In the genomic region with DNA sequence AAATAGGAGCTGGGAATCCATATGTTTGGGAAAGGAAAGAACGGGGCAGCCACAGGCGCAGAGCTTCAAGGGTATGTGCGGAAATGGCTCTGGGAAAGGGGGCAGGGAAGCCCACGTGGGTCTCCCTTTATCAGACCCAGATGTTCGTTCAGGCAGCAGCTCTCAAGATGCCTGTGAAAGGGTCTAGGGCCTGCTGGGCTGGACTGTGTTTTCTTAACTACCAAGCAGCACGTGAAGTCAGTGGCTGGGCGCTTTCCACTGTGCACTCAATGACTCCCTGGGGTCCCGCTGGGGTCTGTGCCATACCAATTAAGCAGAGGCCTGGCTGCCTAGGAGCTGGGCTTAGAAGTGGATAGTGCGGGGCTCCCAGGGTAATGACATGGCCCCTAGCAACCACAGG, we compare ENCODE assay signal across 8 mouse cellular contexts. TPM values are rescaled to one million over a fixed set of nuclear protein-coding genes. Genes with fewer than 3 reads are reported as not detected.
DNase-seq lines count a peak whose midpoint lies in the region; ATAC-seq and TF ChIP-seq lines count a peak whose summit lies in the region.

No protein-coding gene starts in this region.

- H3K9me3 ChIP-seq in heart, embryonic 16.5 days (replicated peaks; ENCODE audit: control insufficient read depth, low read length) = no peaks in the 10 kb centered on the region
- no peaks in the 10 kb centered on the region for H3K9me3 ChIP-seq in liver, embryonic 15.5 days (replicated peaks)

- peak overlapping the region; percentile 5 for H3K4me2 ChIP-seq in heart, embryonic 16.5 days (ENCODE audit: low read depth, low read length)
- H3K4me2 ChIP-seq in liver, embryonic 15.5 days = 0 out of 2 replicates have a peak overlapping the region, but pooled peaks have one; percentile 7

- H3K27me3 ChIP-seq in heart, embryonic 16.5 days (ENCODE audit: control insufficient read depth, insufficient read depth, low read length) = no peaks in the 10 kb centered on the region
- no peaks in the 10 kb centered on the region for H3K27me3 ChIP-seq in liver, embryonic 15.5 days

- ATAC-seq in heart, embryonic 16.5 days (replicated peaks; ENCODE audit: extremely low read depth, insufficient read depth, low FRiP score) = peak; percentile 79
- ATAC-seq in liver, embryonic 15.5 days (ENCODE audit: insufficient read depth) = no peak

- no peak overlapping the region for H3K4me3 ChIP-seq in embryonic fibroblast, embryonic 13.5 days (ENCODE audit: insufficient read depth, low read length)
- no peak overlapping the region for H3K4me3 ChIP-seq in heart, embryonic 16.5 days (ENCODE audit: low read length)
- no peak overlapping the region for H3K4me3 ChIP-seq in liver, embryonic 15.5 days (replicated peaks)

- TF ChIP-seq POLR2A in embryonic fibroblast, embryonic 13.5 days (IDR thresholded peaks at IDR 0.05; ENCODE audit: low read depth, low read length) = no peak

- WGBS in heart, embryonic 16.5 days = 17% methylated on average over 9 of the region's 9 CpGs
- 22% methylated on average over 9 of the region's 9 CpGs for WGBS in liver, embryonic 15.5 days (ENCODE audit: insufficient replicate concordance)

- TF ChIP-seq CTCF in embryonic fibroblast, embryonic 13.5 days (IDR thresholded peaks at IDR 0.05; ENCODE audit: borderline replicate concordance, insufficient read depth, low read length) = no peak

- H3K4me1 ChIP-seq in embryonic fibroblast, embryonic 13.5 days (ENCODE audit: control insufficient read depth, insufficient read depth, low read length) = peaks cover 4% of the 10 kb centered on the region; the same call in 1 of the 2 replicates
- peaks cover 18% of the 10 kb centered on the region for H3K4me1 ChIP-seq in heart, embryonic 16.5 days (ENCODE audit: control insufficient read depth, insufficient read depth, low read length)
- H3K4me1 ChIP-seq in liver, embryonic 15.5 days (replicated peaks) = peaks cover 12% of the 10 kb centered on the region

- H3K27ac ChIP-seq in embryonic fibroblast, embryonic 13.5 days (ENCODE audit: insufficient read depth, low read length) = peak overlapping the region; percentile 79
- H3K27ac ChIP-seq in heart, embryonic 16.5 days (ENCODE audit: low read length) = peak overlapping the region; percentile 77
- H3K27ac ChIP-seq in liver, embryonic 15.5 days (replicated peaks) = no peak overlapping the region

- H3K9ac ChIP-seq in heart, embryonic 16.5 days (ENCODE audit: low read length) = peak overlapping the region; percentile 49
- no peak overlapping the region for H3K9ac ChIP-seq in liver, embryonic 15.5 days

- H3K36me3 ChIP-seq in heart, embryonic 16.5 days (ENCODE audit: control insufficient read depth, insufficient read depth) = no peaks in the 10 kb centered on the region
- no peaks in the 10 kb centered on the region for H3K36me3 ChIP-seq in liver, embryonic 15.5 days (replicated peaks)

- peak; percentile 59 for DNase-seq in layer of hippocampus, adult 11-12 months (ENCODE audit: low spot score)
- DNase-seq in layer of hippocampus, adult 9-10 months (ENCODE audit: low spot score) = no peak
- peak; percentile 64 for DNase-seq in R1 (ENCODE audit: low read depth, low spot score)
- peak; percentile 81 for DNase-seq in testis, postnatal 10 days (ENCODE audit: low spot score)
- no peak for DNase-seq in spleen, postnatal 36 days (ENCODE audit: low spot score in 2 of 2)

RNA-seq across cellular contexts. Expression of a gene that starts 33.9 kb away (rescaled TPM):
- 83.6 and 95.9 TPM in 2 replicates for polyA plus RNA-seq in embryonic fibroblast, embryonic 13.5 days (2011; ENCODE audit: insufficient read length, low read depth, missing spikeins)
- 56.4 and 60.6 TPM in 2 replicates for polyA plus RNA-seq in heart, embryonic 16.5 days (2015; fragmentation: Nextera tagmentation; extraction: Ambion mirVana)
- 13.2 and 13.3 TPM in 2 replicates for polyA plus RNA-seq in liver, embryonic 15.5 days (2015; fragmentation: Nextera tagmentation; extraction: Ambion mirVana)

RNA-seq across cellular contexts. Expression of a gene that starts 44.8 kb away (rescaled TPM):
- polyA plus RNA-seq in embryonic fibroblast, embryonic 13.5 days (2011; ENCODE audit: insufficient read length, low read depth, missing spikeins) = not detected in 2 replicates
- polyA plus RNA-seq in heart, embryonic 16.5 days (2015; fragmentation: Nextera tagmentation; extraction: Ambion mirVana) = 0.15 and 0.24 TPM in 2 replicates
- polyA plus RNA-seq in liver, embryonic 15.5 days (2015; fragmentation: Nextera tagmentation; extraction: Ambion mirVana) = not detected in 2 replicates

Comparison
In these comparisons a context has a peak if more than half of its experiments do, and no peak if none do; other contexts are left out.
1. DNase-seq: peak in layer of hippocampus, adult 11-12 months (single experiment), R1 (single experiment) and testis, postnatal 10 days (single experiment); none in layer of hippocampus, adult 9-10 months (single experiment) and spleen, postnatal 36 days (0 of 2).